Mouse (Mus musculus) midbrain, embryonic 15.5 days (tissue): ENCODE results near the gene Olfr525. TPM values are rescaled to one million over a fixed set of nuclear protein-coding genes. Genes with fewer than 3 reads are reported as not detected.

Experiments used
- ATAC-seq: fragments of 200-750 bp; cut with Nextera tagmentation; replicated peaks from 2 replicates; pipeline ENCODE4 v1.8.0; 2017; ENCODE audit warnings: moderate TSS enrichment
- H3K27ac ChIP-seq: fragments of 300-500 bp; sonication (generic); 2 replicates; pipeline ENCODE4 v1.5.1; 2015; ENCODE audit warnings: mild to moderate bottlenecking, inconsistent platforms
- H3K27me3 ChIP-seq: fragments of 300-500 bp; sonication (generic); replicated peaks from 2 replicates; pipeline ENCODE4 v1.6.1; 2015; ENCODE audit warnings: inconsistent platforms
- H3K36me3 ChIP-seq: fragments of 300-500 bp; sonication (generic); replicated peaks from 2 replicates; pipeline ENCODE4 v1.6.1; 2015; ENCODE audit warnings: inconsistent platforms
- H3K4me1 ChIP-seq: fragments of 300-500 bp; sonication (generic); 2 replicates; pipeline ENCODE4 v1.6.1; 2015; ENCODE audit warnings: inconsistent platforms
- H3K4me2 ChIP-seq: fragments of 300-500 bp; sonication (generic); 2 replicates; pipeline ENCODE4 v1.6.1; 2015; ENCODE audit warnings: inconsistent platforms, mild to moderate bottlenecking, moderate library complexity
- H3K4me3 ChIP-seq: fragments of 300-500 bp; sonication (generic); 2 replicates; pipeline ENCODE4 v1.5.1; 2015; ENCODE audit warnings: mild to moderate bottlenecking, inconsistent platforms
- H3K9ac ChIP-seq: fragments of 300-500 bp; sonication (generic); 2 replicates; pipeline ENCODE4 v1.6.1; 2015; ENCODE audit warnings: mild to moderate bottlenecking, inconsistent platforms
- H3K9me3 ChIP-seq: fragments of 300-500 bp; sonication (generic); 2 replicates; pipeline ENCODE4 v1.6.1; 2016; ENCODE audit warnings: inconsistent platforms
- WGBS: fragments of 180-500 bp; shearing (Covaris S2); methylation state at CpG from one replicate; pipeline ENCODE4 v1.1.7; 2015; ENCODE audit warnings: mixed read lengths; 5-methylcytosine and 5-hydroxymethylcytosine counted together
- polyA plus RNA-seq: library from polyadenylated mRNA; unstranded; fragments of >200 nt; fragmentation: Nextera tagmentation; extraction: Ambion mirVana; gene quantifications from 2 replicates; pipeline ENCODE4 v1.2.1, GENCODE M21; 2015

Gene Olfr525
- polyA plus RNA-seq: not detected in 2 replicates

DNA sequence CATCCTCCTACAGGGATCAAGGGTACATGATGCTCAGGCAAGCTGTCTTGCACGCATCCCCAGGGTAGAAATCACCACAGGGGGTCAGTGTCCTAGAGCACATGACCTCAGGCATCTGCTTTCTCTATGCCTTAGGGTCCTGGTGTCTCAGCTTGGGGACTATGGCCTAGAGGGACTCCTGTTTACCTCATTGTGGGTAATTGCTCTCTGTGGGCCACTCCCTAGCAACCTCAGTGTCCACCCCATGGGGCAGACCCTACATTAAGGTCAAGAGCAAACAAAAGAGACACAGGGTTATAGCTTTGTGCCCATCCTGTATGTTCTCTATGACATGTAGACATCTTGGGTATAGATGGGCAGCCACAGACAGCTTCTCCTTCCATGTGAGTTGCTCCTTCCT is at the start of gene Olfr525:
TSS of gene Olfr525 (plus strand) at position 301 of the 400 bp plus-strand sequence.
- Histone ChIP-seq H3K4me2 (no peak within 1 kb of the TSS), H3K27ac (no peak within 1 kb of the TSS), H3K4me3 (no peak within 1 kb of the TSS), H3K9me3 (no peaks in the 10 kb centered on the region), H3K9ac (no peak within 1 kb of the TSS), H3K4me1 (no peaks in the 10 kb centered on the region), H3K27me3 (no peaks in the 10 kb centered on the region), H3K36me3 (no peaks in the 10 kb centered on the region)
- ATAC-seq: no peak
- 60% methylated on average over 1 of the region's 1 CpGs for WGBS

DNA sequence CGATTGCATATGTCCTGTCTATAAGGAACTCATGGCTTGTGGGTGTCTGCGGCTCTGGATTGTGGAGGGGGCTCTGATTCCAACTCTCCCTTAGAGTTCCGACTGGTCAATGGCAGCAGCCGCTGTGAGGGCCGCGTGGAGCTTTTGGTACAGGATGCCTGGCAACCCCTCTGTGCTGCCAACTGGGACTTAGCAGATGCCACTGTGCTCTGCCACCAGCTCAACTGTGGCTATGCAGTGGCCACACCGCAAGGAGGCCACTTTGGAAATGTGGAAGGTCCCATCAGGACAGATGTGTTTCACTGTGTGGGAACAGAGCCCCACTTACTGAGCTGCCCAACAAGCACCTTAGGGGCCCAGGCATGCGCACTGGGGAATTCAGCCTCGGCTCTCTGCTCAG is 24.9 kb upstream of the Olfr525 start:
- no peaks in the 10 kb centered on the region for H3K27me3 ChIP-seq
- WGBS: 90% methylated on average over 9 of the region's 9 CpGs
- ATAC-seq: no peak

GRCm38 (mm10) chr7:140296876-140297275 is 23.8 kb upstream of the Olfr525 start:
- 81% methylated on average over 6 of the region's 6 CpGs for WGBS
- Histone ChIP-seq H3K36me3 (no peaks in the 10 kb centered on the region), H3K4me2 (no peak overlapping the region), H3K27me3 (no peaks in the 10 kb centered on the region), H3K27ac (no peak overlapping the region), H3K4me1 (no peaks in the 10 kb centered on the region), H3K4me3 (no peak overlapping the region), H3K9ac (no peak overlapping the region), H3K9me3 (no peaks in the 10 kb centered on the region)
- ATAC-seq: no peak

More for the DNA sequence above, 24.9 kb upstream of the Olfr525 start:
- Histone ChIP-seq H3K36me3 (no peaks in the 10 kb centered on the region), H3K4me1 (no peaks in the 10 kb centered on the region), H3K27ac (no peak overlapping the region), H3K4me3 (no peak overlapping the region), H3K9ac (no peak overlapping the region), H3K9me3 (no peaks in the 10 kb centered on the region), H3K4me2 (no peak overlapping the region)

DNA sequence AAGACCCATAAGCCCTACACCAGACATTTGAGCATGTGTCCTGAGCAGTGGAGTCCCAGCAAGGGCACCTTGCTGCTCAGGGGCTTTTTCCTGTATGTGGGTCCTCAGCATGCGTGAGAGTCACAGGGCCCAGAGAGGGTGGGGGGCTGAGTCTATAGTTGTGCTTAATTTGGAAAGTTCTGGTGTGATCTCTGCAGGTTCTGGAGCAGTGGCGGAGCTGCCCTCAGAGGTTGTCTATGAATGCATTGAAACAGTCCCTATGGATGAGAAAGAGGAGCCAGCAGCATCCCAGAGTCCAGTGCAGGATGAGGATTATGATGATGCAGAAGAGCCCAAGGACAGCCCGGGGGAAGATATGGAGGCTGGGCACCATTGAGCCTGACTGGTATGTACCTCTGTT is 21.2 kb upstream of the Olfr525 start:
- Histone ChIP-seq H3K27ac (no peak overlapping the region), H3K9ac (no peak overlapping the region), H3K36me3 (no peaks in the 10 kb centered on the region), H3K9me3 (no peaks in the 10 kb centered on the region), H3K4me2 (no peak overlapping the region), H3K27me3 (no peaks in the 10 kb centered on the region), H3K4me3 (no peak overlapping the region), H3K4me1 (no peaks in the 10 kb centered on the region)
- WGBS: 90% methylated on average over 3 of the region's 3 CpGs
- ATAC-seq: no peak

DNA sequence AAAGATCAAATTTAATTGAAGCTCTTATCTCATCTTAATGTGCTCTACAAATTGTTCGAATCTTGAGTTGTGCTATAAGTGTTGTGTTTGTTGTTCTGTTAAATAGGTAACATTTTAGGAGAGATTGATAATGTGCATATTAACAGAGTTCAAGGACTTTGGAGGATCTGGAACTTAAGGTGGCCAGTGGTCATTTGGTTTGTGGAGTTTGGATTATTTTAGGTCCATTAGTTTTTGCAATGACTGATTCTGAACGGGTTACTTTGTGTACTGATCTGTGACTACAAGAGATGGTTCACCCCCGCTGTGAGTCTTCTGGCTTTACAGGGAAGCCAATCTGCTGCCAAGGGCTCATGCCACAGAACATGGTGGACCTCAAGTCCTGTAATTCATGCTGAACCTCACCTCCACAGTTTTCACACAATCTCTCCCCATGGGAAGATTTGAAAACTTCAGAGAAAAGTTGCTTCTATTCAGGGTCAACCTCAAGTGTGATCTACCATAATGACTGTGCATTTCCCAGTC is 735 bp upstream of the Olfr525 start:
- Histone ChIP-seq H3K4me1 (no peaks in the 10 kb centered on the region), H3K27ac (no peak overlapping the region), H3K9ac (no peak overlapping the region), H3K27me3 (no peaks in the 10 kb centered on the region), H3K36me3 (no peaks in the 10 kb centered on the region), H3K9me3 (no peaks in the 10 kb centered on the region), H3K4me2 (no peak overlapping the region), H3K4me3 (no peak overlapping the region)
- 85% methylated on average over 3 of the region's 3 CpGs for WGBS
- no peak for ATAC-seq

DNA sequence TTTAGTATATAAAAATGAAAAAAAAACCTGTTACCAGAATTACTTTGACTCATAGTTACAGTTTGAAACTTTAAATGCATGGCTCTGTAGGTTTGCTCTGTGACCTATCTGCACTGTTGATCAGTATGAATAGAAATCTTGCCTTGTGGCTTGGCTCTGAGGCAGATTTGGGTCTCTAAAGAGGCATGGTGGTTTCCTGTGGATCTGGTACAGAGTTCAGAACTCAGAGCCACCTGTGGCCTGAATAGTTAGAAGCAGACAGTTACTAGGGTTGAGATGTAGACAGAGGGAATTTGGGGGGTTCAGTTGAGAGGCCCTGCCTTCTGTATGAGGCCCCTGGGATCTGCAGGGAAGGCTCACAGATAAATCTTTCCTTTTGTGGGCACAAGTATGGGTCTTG is 477 bp downstream of the Olfr525 start:
- Histone ChIP-seq H3K4me1 (no peaks in the 10 kb centered on the region), H3K27me3 (no peaks in the 10 kb centered on the region), H3K9ac (no peak overlapping the region), H3K36me3 (no peaks in the 10 kb centered on the region), H3K4me3 (no peak overlapping the region), H3K4me2 (no peak overlapping the region), H3K9me3 (no peaks in the 10 kb centered on the region), H3K27ac (no peak overlapping the region)
- ATAC-seq: no peak

DNA sequence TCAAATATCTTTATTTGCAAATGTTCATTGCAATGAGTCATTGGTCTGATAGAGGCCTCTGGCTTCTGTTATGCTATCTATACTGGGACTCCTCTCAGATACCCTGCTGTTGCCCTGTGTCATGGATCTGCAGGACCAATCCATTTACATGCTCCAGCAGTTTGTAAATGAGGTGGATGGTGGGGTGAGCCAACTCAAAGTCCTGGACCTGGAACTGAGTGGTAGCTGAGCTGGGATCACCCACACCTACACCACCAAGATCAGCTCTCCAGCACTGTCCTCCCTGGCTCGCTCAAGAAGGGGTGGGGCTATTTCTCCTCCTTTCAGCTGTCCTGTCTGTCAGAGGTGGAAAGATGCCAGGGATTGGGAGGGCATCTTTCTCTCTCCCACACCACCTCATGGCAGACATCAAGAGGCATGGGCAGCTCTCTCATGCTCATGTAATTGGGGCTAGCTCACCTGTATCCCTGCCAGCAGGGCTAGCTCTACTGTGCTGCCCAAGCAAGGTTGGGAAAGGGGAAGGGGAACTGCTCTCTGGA is 9.2 kb downstream of the Olfr525 start:
- no peaks in the 10 kb centered on the region for H3K9me3 ChIP-seq
- H3K9ac ChIP-seq: no peak overlapping the region
- 65% methylated on average over 1 of the region's 1 CpGs for WGBS
- no peak overlapping the region for H3K4me3 ChIP-seq
- H3K4me1 ChIP-seq: no peaks in the 10 kb centered on the region
- no peak overlapping the region for H3K27ac ChIP-seq
- no peaks in the 10 kb centered on the region for H3K27me3 ChIP-seq
- no peak for ATAC-seq
- no peak overlapping the region for H3K4me2 ChIP-seq
- H3K36me3 ChIP-seq: no peaks in the 10 kb centered on the region

DNA sequence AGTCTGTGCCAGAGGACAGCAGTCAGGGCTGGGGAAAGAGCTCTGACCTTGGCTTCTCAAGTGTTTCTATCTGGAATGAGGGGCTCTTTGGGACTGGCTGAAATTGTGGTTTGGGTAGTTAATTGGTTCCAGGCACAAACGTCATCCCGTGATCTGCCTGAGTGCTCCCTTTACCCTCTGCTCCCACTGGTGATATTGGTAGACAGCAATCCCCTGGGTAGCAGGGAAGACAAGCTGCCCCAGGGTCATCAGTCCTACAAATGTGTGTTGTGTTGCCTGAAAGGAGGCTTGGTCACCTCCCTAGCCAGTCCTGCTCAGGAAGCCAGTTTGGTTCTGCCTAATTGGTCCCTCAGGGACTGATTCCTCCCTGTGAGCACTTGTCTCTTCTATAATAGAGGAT is 13.1 kb downstream of the Olfr525 start, which contains the start of gene Olfr527:
TSS of gene Olfr527 (plus strand) at position 301 of the 400 bp plus-strand sequence.
- WGBS: 72% methylated on average over 2 of the region's 2 CpGs
- no peaks in the 10 kb centered on the region for H3K4me1 ChIP-seq
- no peak for ATAC-seq

DNA sequence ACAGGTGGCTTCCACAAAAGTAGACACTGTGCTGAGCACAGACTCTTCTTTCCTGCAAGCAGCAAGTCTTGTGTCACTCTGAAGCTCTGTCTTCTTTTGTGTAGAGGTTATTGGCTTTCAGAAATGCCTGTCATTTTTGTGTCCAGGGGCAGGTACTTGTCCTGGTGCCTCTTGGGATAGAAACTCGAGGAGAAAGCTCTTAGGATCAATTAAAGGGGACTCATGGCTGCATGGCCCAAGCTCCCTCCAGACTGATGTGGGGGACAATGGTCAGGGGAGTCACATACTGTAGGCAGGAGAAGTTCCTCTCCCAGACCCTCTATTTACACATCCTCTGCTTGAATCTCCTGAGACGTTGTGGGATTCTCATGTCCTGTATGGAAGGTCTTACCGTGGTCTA is 40.9 kb downstream of the Olfr525 start, which contains the start of gene Olfr60:
TSS of gene Olfr60 (minus strand) at position 101 of the 400 bp plus-strand sequence.
- 77% methylated on average over 3 of the region's 3 CpGs for WGBS
- H3K36me3 ChIP-seq: no peaks in the 10 kb centered on the region
- no peaks in the 10 kb centered on the region for H3K9me3 ChIP-seq
- H3K4me2 ChIP-seq: no peak within 1 kb of the TSS
- H3K27ac ChIP-seq: no peak within 1 kb of the TSS
- no peaks in the 10 kb centered on the region for H3K4me1 ChIP-seq
- H3K4me3 ChIP-seq: no peak within 1 kb of the TSS
- no peak for ATAC-seq
- H3K9ac ChIP-seq: no peak within 1 kb of the TSS
- H3K27me3 ChIP-seq: no peaks in the 10 kb centered on the region

More for the DNA sequence above, 13.1 kb downstream of the Olfr525 start, which contains the start of gene Olfr527:
- no peak within 1 kb of the TSS for H3K4me3 ChIP-seq
- no peak within 1 kb of the TSS for H3K27ac ChIP-seq
- no peak within 1 kb of the TSS for H3K4me2 ChIP-seq
- no peaks in the 10 kb centered on the region for H3K27me3 ChIP-seq
- H3K9me3 ChIP-seq: no peaks in the 10 kb centered on the region
- no peaks in the 10 kb centered on the region for H3K36me3 ChIP-seq
- H3K9ac ChIP-seq: no peak within 1 kb of the TSS

DNA sequence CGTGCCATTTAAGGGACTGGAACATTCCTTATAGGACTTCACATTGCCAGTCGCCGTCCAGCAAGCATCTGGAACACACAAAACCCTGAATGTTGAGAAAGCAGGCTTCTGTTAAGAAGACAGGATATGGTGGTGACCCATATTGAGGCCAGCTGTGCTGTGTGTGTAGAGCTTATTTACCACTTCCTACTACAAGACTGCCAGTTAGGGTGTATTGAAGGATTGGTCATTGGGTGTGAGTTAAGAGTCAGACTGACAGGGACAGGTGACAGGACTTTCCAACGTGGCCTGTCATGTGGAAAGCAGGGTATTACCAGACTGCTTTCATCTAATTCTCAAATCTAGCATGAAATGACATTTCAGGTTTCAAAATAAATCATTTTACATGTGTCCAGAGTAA is 53.6 kb downstream of the Olfr525 start:
- Histone ChIP-seq H3K27me3 (no peaks in the 10 kb centered on the region), H3K36me3 (no peaks in the 10 kb centered on the region), H3K27ac (no peak overlapping the region), H3K4me3 (no peak overlapping the region), H3K9me3 (no peaks in the 10 kb centered on the region), H3K9ac (no peak overlapping the region), H3K4me1 (no peaks in the 10 kb centered on the region), H3K4me2 (no peak overlapping the region)
- no peak for ATAC-seq
- 76% methylated on average over 4 of the region's 4 CpGs for WGBS

DNA sequence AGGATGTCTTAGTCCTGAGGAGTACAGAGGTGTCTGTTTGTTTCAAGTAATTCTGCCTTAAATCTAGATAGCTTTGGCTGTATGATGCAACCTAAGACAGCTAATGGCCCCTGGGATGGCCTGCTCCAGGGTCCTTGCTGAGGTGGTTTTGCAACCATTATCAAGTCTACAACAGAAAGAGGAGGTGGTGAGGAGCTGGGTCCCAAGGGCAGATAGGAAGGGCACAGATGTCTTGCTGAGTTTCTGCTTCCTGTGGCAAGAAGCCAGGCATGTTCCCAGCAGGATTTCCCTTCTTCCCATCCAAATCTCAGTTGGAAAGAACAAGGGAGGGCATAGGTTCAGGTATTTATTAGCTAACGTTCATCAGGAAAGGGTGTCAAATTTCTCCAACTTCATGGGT is 55.6 kb downstream of the Olfr525 start, which contains the start of gene Olfr530:
TSS of gene Olfr530 (minus strand) at position 101 of the 400 bp plus-strand sequence.
- H3K36me3 ChIP-seq: no peaks in the 10 kb centered on the region
- H3K4me3 ChIP-seq: no peak within 1 kb of the TSS
- H3K4me2 ChIP-seq: no peak within 1 kb of the TSS
- WGBS: 67% methylated on average over 1 of the region's 1 CpGs
- H3K4me1 ChIP-seq: no peaks in the 10 kb centered on the region
- no peaks in the 10 kb centered on the region for H3K9me3 ChIP-seq
- no peaks in the 10 kb centered on the region for H3K27me3 ChIP-seq
- no peak for ATAC-seq
- no peak within 1 kb of the TSS for H3K27ac ChIP-seq
- H3K9ac ChIP-seq: no peak within 1 kb of the TSS

GRCm38 (mm10) chr7:140376911-140377310 is 56.3 kb downstream of the Olfr525 start:
- 93% methylated on average over 2 of the region's 2 CpGs for WGBS
- Histone ChIP-seq H3K4me2 (no peak overlapping the region), H3K9me3 (no peaks in the 10 kb centered on the region), H3K27me3 (no peaks in the 10 kb centered on the region), H3K27ac (no peak overlapping the region), H3K9ac (no peak overlapping the region), H3K36me3 (no peaks in the 10 kb centered on the region), H3K4me3 (no peak overlapping the region), H3K4me1 (no peaks in the 10 kb centered on the region)
- ATAC-seq: no peak
